Mouse (Mus musculus) stomach, postnatal 0 days (tissue): ENCODE results near the gene Tmem108. TPM values are rescaled to one million over a fixed set of nuclear protein-coding genes. Genes with fewer than 3 reads are reported as not detected.

Experiments used
- ATAC-seq: fragments of 200-750 bp; cut with Nextera tagmentation; 2 replicates; pipeline ENCODE4 v1.8.0; 2017; ENCODE audit not compliant: low FRiP score, low TSS enrichment
- DNase-seq: peaks from one replicate; pipeline ENCODE4 v3.0.0-alpha.2; 2016; ENCODE audit warnings: low spot score
- H3K27ac ChIP-seq: fragments of 300-500 bp; sonication (generic); replicated peaks from 2 replicates; pipeline ENCODE4 v1.5.1; 2014; ENCODE audit warnings: mild to moderate bottlenecking, control low read depth
- H3K27me3 ChIP-seq: fragments of 300-500 bp; sonication (generic); 2 replicates; pipeline ENCODE4 v1.6.1; 2014; ENCODE audit warnings: low read length; ENCODE audit not compliant: control insufficient read depth, insufficient read depth
- H3K36me3 ChIP-seq: fragments of 300-500 bp; sonication (generic); 2 replicates; pipeline ENCODE4 v1.6.1; 2014; ENCODE audit warnings: low read length, mixed read lengths; ENCODE audit not compliant: control insufficient read depth, insufficient read depth
- H3K4me1 ChIP-seq: fragments of 300-500 bp; sonication (generic); replicated peaks from 2 replicates; pipeline ENCODE4 v1.6.1; 2014; ENCODE audit warnings: antibody characterized with exemption; ENCODE audit not compliant: control insufficient read depth, insufficient read depth
- H3K4me2 ChIP-seq: fragments of 300-500 bp; sonication (generic); replicated peaks from 2 replicates; pipeline ENCODE4 v1.6.1; 2014; ENCODE audit warnings: low read depth, mild to moderate bottlenecking, control low read depth, moderate library complexity
- H3K4me3 ChIP-seq: fragments of 300-500 bp; sonication (generic); 2 replicates; pipeline ENCODE4 v1.5.1; 2014; ENCODE audit warnings: low read depth, low read length, control low read depth
- H3K9ac ChIP-seq: fragments of 300-500 bp; sonication (generic); 2 replicates; pipeline ENCODE4 v1.6.1; 2014; ENCODE audit warnings: mild to moderate bottlenecking, low read length, control low read depth, mixed read lengths
- H3K9me3 ChIP-seq: fragments of 300-500 bp; sonication (generic); 2 replicates; pipeline ENCODE4 v1.6.1; 2016; ENCODE audit warnings: low read length; ENCODE audit not compliant: control insufficient read depth
- CTCF ChIP-seq: IDR thresholded peaks from 2 replicates; pipeline ENCODE4 v1.5.1; 2016; ENCODE audit warnings: antibody characterized with exemption, low read depth, mild to moderate bottlenecking, moderate library complexity
- EP300 ChIP-seq: optimal IDR thresholded peaks from 2 replicates; pipeline ENCODE3; 2016; ENCODE audit warnings: antibody characterized with exemption
- WGBS: fragments of 180-500 bp; shearing (Covaris S2); extraction: QIAGEN DNeasy Blood & Tissue Kit; methylation state at CpG from one replicate; pipeline ENCODE4 v1.1.7; 2014; 5-methylcytosine and 5-hydroxymethylcytosine counted together
- polyA plus RNA-seq: library from polyadenylated mRNA; unstranded; fragments of >200 nt; fragmentation: Nextera tagmentation; extraction: Ambion mirVana; gene quantifications from 2 replicates; pipeline ENCODE4 v1.2.1, GENCODE M21; 2015

Tmem108 gene
- polyA plus RNA-seq, 1 experiment from 2014 or later, result 4.2 TPM

- Histone ChIP-seq H3K4me3 (no peak overlapping the region), H3K9ac (no peak overlapping the region), H3K9me3 (no peaks in the 10 kb centered on the region), H3K4me1 (no peaks in the 10 kb centered on the region), H3K36me3 (no peaks in the 10 kb centered on the region), H3K4me2 (no peak overlapping the region), H3K27ac (no peak overlapping the region), H3K27me3 (no peaks in the 10 kb centered on the region)
- no peak for ATAC-seq
- no peak for DNase-seq
- 67% methylated on average over 4 of the region's 4 CpGs for WGBS
- TF ChIP-seq EP300 (no peak), CTCF (no peak)
Observed at GRCm38 (mm10) chr9:103780598-103780997, 19.0 kb upstream of the Tmem108 start.

GRCm38 (mm10) chr9:103778185-103778584 lies 16.5 kb upstream of the Tmem108 start:
- WGBS, result 32% methylated on average over 1 of the region's 1 CpGs

GRCm38 (mm10) chr9:103761151-103761571 lies 476 bp downstream of the Tmem108 start:
- no peak for TF ChIP-seq CTCF
- no peak for TF ChIP-seq EP300

More at GRCm38 (mm10) chr9:103778185-103778584, 16.5 kb upstream of the Tmem108 start:
- TF ChIP-seq CTCF (no peak), EP300 (no peak)
- Histone ChIP-seq H3K4me3 (no peak overlapping the region), H3K9me3 (no peaks in the 10 kb centered on the region), H3K27me3 (no peaks in the 10 kb centered on the region), H3K9ac (no peak overlapping the region), H3K4me1 (no peaks in the 10 kb centered on the region), H3K27ac (no peak overlapping the region), H3K36me3 (no peaks in the 10 kb centered on the region), H3K4me2 (no peak overlapping the region)
- ATAC-seq, result no peak
- DNase-seq, result no peak

GRCm38 (mm10) chr9:103760356-103760755 lies 1.3 kb downstream of the Tmem108 start:
- no peak overlapping the region for H3K4me2 ChIP-seq
- H3K4me1 ChIP-seq, result no peaks in the 10 kb centered on the region; the same call in 1 of the 2 replicates
- TF ChIP-seq CTCF (no peak), EP300 (no peak)
- no peak overlapping the region for H3K4me3 ChIP-seq
- H3K9me3 ChIP-seq, result no peaks in the 10 kb centered on the region
- H3K36me3 ChIP-seq, result no peaks in the 10 kb centered on the region
- H3K9ac ChIP-seq, result no peak overlapping the region
- WGBS, result 34% methylated on average over 8 of the region's 8 CpGs
- H3K27ac ChIP-seq, result no peak overlapping the region
- H3K27me3 ChIP-seq, result peaks cover 2% of the 10 kb centered on the region; the same call in 1 of the 2 replicates
- DNase-seq (no peak), ATAC-seq (no peak)

More at GRCm38 (mm10) chr9:103761151-103761571, 476 bp downstream of the Tmem108 start:
- peak overlapping the region; percentile 55 for H3K4me3 ChIP-seq
- ATAC-seq (peak; percentile 19), DNase-seq (no peak)
- WGBS, result 1% methylated on average over 30 of the region's 30 CpGs
- H3K9ac ChIP-seq, result peak overlapping the region; percentile 52
- H3K27ac ChIP-seq, result no peak overlapping the region
- peaks cover 2% of the 10 kb centered on the region; the same call in 1 of the 2 replicates for H3K27me3 ChIP-seq
- H3K4me1 ChIP-seq, result no peaks in the 10 kb centered on the region; the same call in 1 of the 2 replicates
- peak overlapping the region; percentile 86 for H3K4me2 ChIP-seq
- H3K36me3 ChIP-seq, result no peaks in the 10 kb centered on the region
- H3K9me3 ChIP-seq, result no peaks in the 10 kb centered on the region

GRCm38 (mm10) chr9:103759829-103760228 lies 1.8 kb downstream of the Tmem108 start:
- no peak overlapping the region for H3K4me2 ChIP-seq
- TF ChIP-seq EP300 (no peak), CTCF (no peak)
- no peaks in the 10 kb centered on the region for H3K9me3 ChIP-seq
- no peak overlapping the region for H3K4me3 ChIP-seq
- no peak overlapping the region for H3K9ac ChIP-seq
- no peak for DNase-seq
- no peaks in the 10 kb centered on the region; the same call in 1 of the 2 replicates for H3K4me1 ChIP-seq
- no peak overlapping the region for H3K27ac ChIP-seq
- H3K27me3 ChIP-seq, result peaks cover 2% of the 10 kb centered on the region; the same call in 1 of the 2 replicates
- H3K36me3 ChIP-seq, result no peaks in the 10 kb centered on the region
- no peak for ATAC-seq
- WGBS, result 56% methylated on average over 9 of the region's 9 CpGs

- Histone ChIP-seq H3K27me3 (peaks cover 2% of the 10 kb centered on the region; the same call in 1 of the 2 replicates), H3K9ac (no peak overlapping the region), H3K4me3 (no peak overlapping the region), H3K4me2 (no peak overlapping the region), H3K27ac (no peak overlapping the region), H3K36me3 (no peaks in the 10 kb centered on the region), H3K4me1 (no peaks in the 10 kb centered on the region; the same call in 1 of the 2 replicates), H3K9me3 (no peaks in the 10 kb centered on the region)
- ATAC-seq (no peak), DNase-seq (peak; percentile 77)
- WGBS, result 10% methylated on average over 20 of the region's 20 CpGs
- TF ChIP-seq CTCF (peak; percentile 96), EP300 (no peak)
Observed at GRCm38 (mm10) chr9:103758930-103759695, 2.5 kb downstream of the Tmem108 start.
